Mouse (Mus musculus) fibroblast of lung, adult 2 months (primary cell): ENCODE measurements around the gene Plxnb3.
A peak's percentile ranks its signal among the peaks of the same experiment; 100 is the strongest.
"Not testable (repeated sequence)": the region's sequence is repeated elsewhere in the genome, so short reads cannot be mapped to it uniquely, and the experiment has no call there.

ENCODE experiments used
- DNase-seq: peaks from one replicate; pipeline ENCODE4 v3.0.0-alpha.2; 2011; ENCODE audit warnings: low read depth

Plxnb3 gene

DNA sequence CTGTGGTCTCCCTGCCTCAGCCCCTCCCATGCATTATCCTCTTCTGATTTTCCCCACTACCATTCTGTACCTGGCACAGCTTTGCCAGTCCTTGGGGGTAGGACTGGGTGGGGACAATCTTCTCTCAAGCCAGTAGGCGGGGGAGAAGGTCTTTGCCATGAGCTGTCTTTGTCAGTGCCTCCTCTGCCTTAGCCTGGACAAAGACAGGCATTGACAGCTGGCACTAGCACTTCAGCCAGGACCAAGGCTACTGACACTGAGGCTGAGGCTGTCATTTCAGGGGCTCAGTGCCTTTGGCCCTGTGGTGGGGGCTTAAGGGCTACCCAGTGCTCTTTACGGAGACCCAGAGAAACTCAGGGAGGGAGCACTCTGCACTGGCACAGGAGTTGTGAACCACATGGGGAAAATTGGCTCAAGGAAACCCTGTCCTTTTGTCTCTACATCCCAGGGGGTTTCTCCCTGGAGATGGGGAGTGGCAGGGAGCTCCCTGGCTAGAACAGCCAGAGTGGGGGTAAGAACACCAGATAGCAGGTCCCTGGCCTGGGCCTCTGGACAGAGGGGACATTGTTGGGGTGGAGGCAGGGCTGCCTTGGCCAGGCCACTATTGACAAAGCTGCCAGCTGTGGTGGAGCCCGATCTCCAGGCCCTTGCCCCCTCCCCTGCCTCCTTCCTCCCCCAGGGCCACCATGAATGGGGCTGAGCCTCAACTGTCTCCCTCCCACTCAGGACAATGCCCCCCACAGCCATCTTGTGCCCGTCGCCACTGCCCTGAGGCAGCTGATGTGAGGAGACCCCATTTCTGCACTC lies at the start of gene Plxnb3:
TSS of gene Plxnb3 (plus strand) at position 757 of the 807 bp plus-strand sequence.
- no peak for DNase-seq

DNA sequence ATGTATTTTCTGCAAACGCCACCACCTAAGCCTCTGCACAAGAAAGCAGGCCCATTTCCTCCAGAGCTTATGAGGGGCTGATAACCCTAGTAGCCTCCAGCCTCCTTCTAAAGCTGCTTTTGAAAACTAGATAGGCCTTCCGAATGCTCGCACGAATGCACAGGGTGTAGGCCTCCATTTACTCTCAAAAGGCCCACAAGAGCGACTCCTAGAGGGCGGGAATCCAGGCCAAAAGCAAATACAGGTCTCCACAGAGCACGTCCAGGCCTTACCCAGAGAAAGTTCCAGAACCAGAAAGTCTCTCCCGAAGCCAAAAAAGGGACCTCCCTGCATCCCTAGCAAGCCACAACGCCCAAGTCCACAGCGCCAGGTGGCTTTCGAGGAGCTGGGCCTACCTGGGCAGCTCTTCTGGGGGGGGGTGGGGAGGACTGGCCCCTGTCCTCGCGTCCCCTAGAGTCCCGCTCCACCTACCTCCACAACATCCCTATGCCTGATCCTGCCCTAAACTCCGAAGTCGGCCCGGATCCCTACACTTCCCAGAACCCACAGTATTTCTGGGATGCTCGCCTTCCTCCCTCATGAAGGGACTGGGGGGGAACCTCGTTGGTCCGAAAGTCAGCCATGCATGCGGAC lies 41.3 kb upstream of the Plxnb3 start:
- no peak for DNase-seq

DNA sequence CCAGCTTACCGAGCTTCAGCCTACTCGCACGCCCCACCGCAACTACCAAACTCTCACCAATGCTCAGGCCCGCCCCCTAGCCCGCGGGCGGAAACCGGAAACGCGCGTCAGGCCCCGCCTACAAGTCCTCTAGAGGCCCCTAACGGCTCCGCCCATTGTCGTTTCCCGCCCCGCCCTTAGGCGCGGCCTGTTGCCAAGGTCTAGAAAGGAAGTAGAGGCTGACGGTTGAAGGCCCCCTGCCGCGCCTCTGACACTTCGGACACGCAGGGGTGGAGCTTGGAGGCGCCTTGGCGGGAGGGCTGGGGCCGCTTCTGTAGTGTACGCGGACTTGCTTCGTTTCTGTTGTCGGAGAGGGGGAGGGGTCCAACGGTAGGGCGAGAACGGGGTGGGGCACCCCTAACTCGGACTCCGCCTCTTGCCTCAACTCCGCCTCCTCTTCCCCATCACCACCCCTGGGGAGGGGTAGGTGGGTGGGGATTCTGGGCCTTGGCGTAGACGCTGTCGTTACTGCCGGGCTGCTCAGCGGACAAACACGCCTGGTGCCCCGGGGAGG lies 40.7 kb upstream of the Plxnb3 start, which contains the start of the genes Bcap31 and Abcd1:
TSS of gene Bcap31 (minus strand) at position 67 of the 553 bp plus-strand sequence.
TSS of gene Abcd1 (plus strand) at position 489 of the 553 bp plus-strand sequence.
- DNase-seq, result peak; percentile 90

DNA sequence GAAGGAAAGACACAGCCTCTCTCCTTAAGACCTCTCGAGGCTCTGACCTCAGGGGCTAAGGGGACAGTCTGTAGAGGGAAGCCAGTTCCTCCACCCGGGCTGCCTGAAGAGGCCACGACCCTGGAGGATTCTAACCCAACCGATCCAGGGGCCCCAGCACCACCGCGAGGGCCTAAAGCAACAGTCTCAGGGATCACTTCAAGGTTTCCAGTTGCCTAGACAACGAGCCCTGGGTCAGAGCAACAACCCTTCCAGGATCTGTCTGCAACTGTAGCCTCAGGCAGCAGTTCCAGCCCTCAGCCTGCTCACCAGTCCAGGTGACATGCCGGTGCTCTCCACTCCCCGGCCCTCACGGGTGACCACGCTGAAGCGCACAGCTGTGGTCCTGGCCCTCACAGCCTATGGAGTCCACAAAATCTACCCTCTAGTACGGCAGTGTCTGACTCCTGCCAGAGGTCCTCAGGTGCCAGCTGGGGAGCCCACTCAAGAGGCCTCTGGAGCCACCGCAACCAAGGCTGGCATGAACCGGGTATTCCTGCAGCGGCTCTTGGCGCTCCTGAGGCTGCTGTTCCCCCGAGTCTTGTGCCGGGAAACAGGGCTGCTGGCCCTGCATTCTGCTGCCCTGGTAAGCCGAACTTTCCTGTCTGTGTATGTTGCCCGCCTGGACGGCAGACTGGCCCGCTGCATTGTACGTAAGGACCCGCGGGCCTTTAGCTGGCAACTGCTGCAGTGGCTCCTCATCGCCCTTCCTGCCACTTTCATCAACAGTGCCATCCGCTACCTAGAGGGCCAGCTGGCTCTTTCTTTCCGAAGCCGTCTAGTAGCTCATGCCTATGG lies 40.0 kb upstream of the Plxnb3 start:
- no peak for DNase-seq

- no peak for DNase-seq
Observed at GRCm38 (mm10) chrX:73717667-73718066, 39.2 kb upstream of the Plxnb3 start.

GRCm38 (mm10) chrX:73718271-73718670 lies 38.6 kb upstream of the Plxnb3 start:
- peak; percentile 29 for DNase-seq

DNA sequence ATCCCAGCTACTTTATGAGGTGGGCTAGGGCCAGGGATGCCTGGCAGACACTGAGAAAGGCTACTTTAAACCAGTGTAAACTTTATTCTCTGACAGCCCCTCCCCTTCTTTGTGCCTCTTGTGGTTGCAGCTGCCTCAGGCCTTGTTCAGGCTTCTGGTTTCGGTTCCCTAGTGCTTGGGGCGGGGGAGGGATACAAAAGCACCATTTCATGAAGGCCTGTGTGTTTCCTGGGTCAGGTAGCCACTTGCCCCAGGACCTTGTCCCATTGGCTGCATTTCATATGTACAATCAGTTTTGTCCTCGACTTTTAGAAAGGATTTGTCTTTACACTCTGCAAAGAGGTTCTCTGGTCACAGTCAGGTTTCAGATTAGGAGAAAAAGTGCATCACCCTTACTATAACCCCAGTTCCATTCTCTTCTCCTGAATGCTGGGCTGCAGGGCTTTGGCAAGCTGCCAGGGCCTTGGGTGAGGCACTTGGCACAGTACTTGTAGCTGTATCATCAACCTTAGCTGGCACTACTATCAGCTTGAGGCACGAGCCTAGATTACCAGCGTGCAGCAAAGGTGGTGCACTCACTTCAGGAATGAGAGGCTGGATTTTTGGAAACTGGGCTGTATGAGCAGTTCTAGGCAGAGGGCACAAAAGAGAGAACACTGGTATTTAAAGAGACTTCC lies 38.1 kb upstream of the Plxnb3 start:
- DNase-seq, result no peak

GRCm38 (mm10) chrX:73730908-73731307 lies 26.0 kb upstream of the Plxnb3 start:
- DNase-seq, result no peak

DNA sequence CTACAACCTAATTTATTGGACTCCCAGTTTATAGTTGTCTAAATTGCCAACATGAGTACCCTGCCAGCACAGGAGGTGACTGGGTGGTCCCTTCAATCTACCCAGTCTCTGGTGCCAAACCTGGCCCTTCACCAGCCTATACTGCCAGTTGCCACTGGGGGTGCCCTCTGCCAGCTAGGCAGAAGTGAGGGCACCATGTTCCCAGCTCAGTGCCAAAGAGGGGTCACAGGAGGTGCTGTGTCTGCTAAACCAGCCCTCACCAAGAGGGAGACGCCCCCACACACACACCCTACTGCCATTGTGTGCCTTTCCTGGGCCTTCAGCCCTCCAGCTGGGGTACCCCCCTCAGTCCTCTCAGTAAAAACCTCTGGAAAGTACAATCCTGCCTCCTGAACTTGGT lies 18.7 kb upstream of the Plxnb3 start:
- no peak for DNase-seq

- no peak for DNase-seq
Observed at GRCm38 (mm10) chrX:73739151-73739550, 17.7 kb upstream of the Plxnb3 start.

- not testable (repeated sequence) for DNase-seq
Observed at GRCm38 (mm10) chrX:73739841-73740240, 17.0 kb upstream of the Plxnb3 start.

DNA sequence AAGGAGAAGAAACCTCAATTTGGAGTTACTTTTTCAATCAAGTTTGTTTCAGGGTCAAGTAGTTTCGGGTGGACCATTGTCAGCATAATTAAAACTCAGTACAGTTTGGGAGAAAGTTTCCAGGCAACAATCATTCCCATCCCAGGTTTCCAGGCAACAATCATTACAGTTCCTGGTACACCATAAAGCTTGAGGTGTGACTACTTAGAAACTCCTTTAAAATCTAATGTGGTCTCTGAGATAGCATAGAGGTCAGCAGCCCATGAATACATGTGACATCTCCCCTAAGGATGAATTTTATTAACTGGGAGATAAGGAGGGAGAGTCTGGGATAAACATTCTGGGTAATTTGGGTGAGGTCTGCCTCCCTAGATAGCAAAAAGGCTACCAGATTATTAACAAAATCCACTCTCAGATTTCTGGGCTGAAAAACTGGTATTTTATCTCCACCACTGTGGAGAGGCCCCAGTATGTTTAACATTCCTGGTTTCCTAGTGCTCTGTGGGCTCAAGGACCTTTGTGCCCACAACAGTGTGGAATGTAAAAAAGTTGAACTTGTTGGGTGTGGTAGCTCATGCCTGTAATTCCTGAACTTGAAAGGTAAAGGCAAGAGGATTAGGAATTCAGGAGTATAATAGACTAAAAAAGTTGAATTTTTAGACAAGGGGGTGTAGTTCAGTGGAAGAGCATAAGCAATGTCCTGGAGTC lies 12.0 kb upstream of the Plxnb3 start:
- DNase-seq, result no peak

DNA sequence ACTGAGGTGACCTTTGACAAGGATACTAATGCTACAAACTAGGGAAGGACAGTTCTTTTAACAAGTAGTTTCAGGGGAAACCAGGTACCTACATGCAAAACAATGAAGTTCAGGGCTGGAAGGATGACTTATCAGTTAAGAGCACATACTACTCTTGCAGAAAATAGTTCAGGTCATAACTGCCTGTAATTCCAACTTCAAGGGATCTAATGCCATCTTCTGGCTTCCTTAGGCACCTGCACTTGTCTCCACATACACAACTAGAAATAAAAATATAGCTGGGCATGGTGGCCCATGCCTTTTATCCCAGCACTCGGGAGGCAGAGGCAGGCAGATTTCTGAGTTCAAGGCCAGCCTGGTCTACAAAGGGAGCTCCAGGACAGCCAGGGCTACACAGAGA lies 7.9 kb upstream of the Plxnb3 start:
- DNase-seq, result no peak

DNA sequence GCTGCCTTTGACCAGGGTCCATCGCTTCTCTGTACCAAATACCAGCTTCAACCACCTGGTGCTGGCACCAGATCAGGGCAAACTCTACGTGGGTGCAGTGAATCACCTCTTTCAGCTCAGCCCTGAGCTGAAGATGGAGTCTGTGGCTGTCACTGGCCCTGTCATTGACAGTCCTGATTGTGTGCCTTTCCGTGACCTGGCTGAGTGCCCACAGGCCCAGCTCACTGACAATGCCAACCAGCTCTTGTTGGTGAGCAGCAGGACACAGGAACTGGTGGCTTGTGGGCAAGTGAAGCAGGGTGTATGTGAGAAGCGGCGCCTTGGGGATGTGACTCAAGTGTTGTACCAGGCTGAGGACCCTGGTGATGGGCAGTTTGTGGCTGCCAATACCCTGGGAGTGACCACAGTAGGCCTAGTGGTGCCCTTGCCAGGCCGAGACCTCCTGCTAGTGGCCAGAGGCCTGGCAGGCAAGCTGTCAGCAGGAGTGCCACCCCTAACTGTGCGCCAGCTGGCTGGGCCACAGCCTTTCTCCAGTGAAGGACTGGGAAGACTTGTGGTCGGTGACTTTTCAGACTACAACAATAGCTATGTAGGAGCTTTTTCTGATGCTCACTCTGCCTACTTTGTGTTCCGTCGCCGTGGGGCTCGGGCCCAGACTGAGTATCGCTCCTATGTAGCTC lies 1.9 kb downstream of the Plxnb3 start:
- DNase-seq, result no peak

DNA sequence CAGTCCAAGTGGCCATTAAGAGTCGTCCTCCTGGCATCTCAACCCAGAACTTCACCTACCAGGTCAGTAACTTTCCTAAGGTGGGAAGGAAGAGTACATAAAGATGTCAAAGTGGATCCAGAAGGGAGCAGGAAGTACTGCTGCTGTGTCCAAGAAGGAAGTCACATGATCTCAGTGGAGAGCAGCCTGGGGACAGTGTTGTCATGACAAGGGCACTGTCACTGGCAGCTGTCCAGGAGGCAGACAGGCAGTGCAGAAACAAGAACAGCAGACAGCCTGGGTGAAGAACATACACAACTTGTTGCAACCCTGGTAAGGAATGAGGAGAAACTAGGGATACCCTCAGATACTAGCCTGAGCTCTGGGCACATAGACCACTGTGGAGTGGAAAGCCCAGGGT lies 8.4 kb downstream of the Plxnb3 start:
- DNase-seq, result no peak

- DNase-seq, result no peak
Observed at GRCm38 (mm10) chrX:73767267-73767666, 10.4 kb downstream of the Plxnb3 start.

- DNase-seq, result no peak
Observed at GRCm38 (mm10) chrX:73774168-73774760, 17.4 kb downstream of the Plxnb3 start, which contains the start of gene Srpk3. Gene Srpk3 (plus strand): TSS chrX:73774405.

DNA sequence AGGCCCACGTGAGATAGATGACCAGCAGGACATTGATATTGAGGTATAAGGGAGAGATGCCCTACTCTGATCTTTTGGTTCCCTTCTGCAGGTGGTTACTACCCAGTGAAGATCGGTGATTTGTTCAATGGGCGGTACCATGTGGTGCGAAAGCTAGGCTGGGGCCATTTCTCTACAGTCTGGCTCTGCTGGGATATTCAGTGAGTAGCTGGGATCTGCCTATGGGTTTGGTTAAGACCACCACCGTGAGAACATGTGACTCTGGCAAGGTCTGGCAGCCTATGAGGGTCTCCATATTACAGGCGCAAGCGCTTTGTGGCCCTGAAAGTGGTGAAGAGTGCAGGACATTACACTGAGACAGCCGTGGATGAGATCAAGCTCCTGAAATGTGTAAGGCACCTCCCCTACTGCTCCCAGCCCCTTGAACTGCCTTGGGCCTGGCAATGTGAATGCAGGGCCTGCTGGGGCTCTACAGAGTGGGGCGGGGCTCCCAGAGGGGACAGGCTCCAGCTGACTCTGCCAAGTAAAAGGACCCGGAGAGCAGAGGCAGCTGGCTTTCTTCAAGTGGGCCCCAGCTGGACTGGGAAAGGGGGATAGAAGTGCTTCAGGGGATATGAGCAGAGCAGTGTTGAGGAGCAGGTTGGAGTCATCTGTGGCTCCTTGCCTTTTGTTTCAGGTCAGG lies 18.1 kb downstream of the Plxnb3 start:
- no peak for DNase-seq

DNA sequence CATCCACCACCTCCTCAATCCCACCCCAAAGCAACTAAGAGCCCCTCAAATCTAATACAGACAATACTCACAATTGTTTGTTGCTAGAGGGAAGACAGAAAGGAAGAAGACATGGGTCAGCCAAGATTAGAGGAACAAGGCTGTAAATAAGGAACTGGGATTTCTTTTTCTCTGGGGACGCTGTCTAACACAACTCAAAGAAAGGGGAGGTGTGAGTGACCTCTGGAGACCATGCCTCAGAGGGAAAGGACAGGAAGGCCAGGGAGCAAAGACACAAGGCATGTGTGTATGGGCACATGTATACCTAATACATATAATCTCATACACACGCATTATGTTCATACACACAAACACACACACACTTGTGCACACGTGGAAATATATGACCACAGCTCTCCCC lies 25.3 kb downstream of the Plxnb3 start:
- DNase-seq, result no peak
